Mouse (Mus musculus) layer of hippocampus, adult 9-11 months (tissue): Measurements from ENCODE around the gene Ss18l1.

Source experiments
- DNase-seq: peaks from one replicate; pipeline ENCODE4 v3.0.0; 2022

Gene Ss18l1

GRCm38 (mm10) chr2:180041577-180042255 lies 593 bp upstream of the Ss18l1 start:
- DNase-seq: peak; percentile 32

- peak; percentile 63 for DNase-seq
These were observed 678 bp downstream of the Ss18l1 start for GRCm38 (mm10) chr2:180042858-180043515.

- no peak for DNase-seq
These were observed 3.0 kb downstream of the Ss18l1 start for GRCm38 (mm10) chr2:180045283-180045682.

- no peak for DNase-seq
These were observed 5.3 kb downstream of the Ss18l1 start for GRCm38 (mm10) chr2:180047580-180047979.

GRCm38 (mm10) chr2:180047980-180048635 lies 5.8 kb downstream of the Ss18l1 start:
- peak; percentile 80 for DNase-seq

GRCm38 (mm10) chr2:180050986-180051385 lies 8.7 kb downstream of the Ss18l1 start:
- peak; percentile 49 for DNase-seq

- DNase-seq: no peak
These were observed 9.9 kb downstream of the Ss18l1 start for GRCm38 (mm10) chr2:180051986-180052733.

GRCm38 (mm10) chr2:180053001-180053400 lies 10.7 kb downstream of the Ss18l1 start:
- no peak for DNase-seq

GRCm38 (mm10) chr2:180063338-180064131 lies 21.2 kb downstream of the Ss18l1 start:
- no peak for DNase-seq

- DNase-seq: no peak
These were observed 27.6 kb downstream of the Ss18l1 start for GRCm38 (mm10) chr2:180069770-180070480.

- DNase-seq: peak; percentile 93
These were observed 28.5 kb downstream of the Ss18l1 start, which contains the start of gene Mtg2 for GRCm38 (mm10) chr2:180070481-180071453. Gene Mtg2, plus strand, starts transcription at chr2:180070588.

GRCm38 (mm10) chr2:180071671-180072070 lies 29.4 kb downstream of the Ss18l1 start:
- DNase-seq: no peak

GRCm38 (mm10) chr2:180072886-180073285 lies 30.6 kb downstream of the Ss18l1 start:
- DNase-seq: no peak

- DNase-seq: no peak
These were observed 35.3 kb downstream of the Ss18l1 start for GRCm38 (mm10) chr2:180077622-180078021.

- no peak for DNase-seq
These were observed 38.4 kb downstream of the Ss18l1 start for GRCm38 (mm10) chr2:180080680-180081079.

- DNase-seq: no peak
These were observed 40.8 kb downstream of the Ss18l1 start for GRCm38 (mm10) chr2:180083063-180083462.

GRCm38 (mm10) chr2:180084565-180084964 lies 42.3 kb downstream of the Ss18l1 start:
- no peak for DNase-seq

GRCm38 (mm10) chr2:180085926-180086636 lies 43.8 kb downstream of the Ss18l1 start:
- no peak for DNase-seq

GRCm38 (mm10) chr2:180086637-180087027 lies 44.3 kb downstream of the Ss18l1 start:
- DNase-seq: no peak

GRCm38 (mm10) chr2:180087472-180087871 lies 45.2 kb downstream of the Ss18l1 start:
- DNase-seq: no peak
